Mouse (Mus musculus): ENCODE data around the gene Tpbg. TPM values are rescaled to one million over a fixed set of nuclear protein-coding genes. Genes with fewer than 3 reads are reported as not detected.

Tpbg gene
- polyA plus RNA-seq, 1 experiment from 2014 or later = 14.6 TPM

GRCm38 (mm10) chr9:85844647-85844983 lies 2.4 kb downstream of the Tpbg start:
- Histone ChIP-seq H3K36me3 (ENCODE audit: poor library complexity, severe bottlenecking) (0 out of 2 replicates have a peak, but pooled peaks cover 6% of the 10 kb centered on the region), H3K27me3 (no peaks in the 10 kb centered on the region), H3K9me3 (replicated peaks) (no peaks in the 10 kb centered on the region), H3K4me1 (peaks cover 19% of the 10 kb centered on the region), H3K9ac (peak overlapping the region; percentile 81), H3K4me2 (peak overlapping the region; percentile 95), H3K27ac (no peak overlapping the region), H3K4me3 (peak overlapping the region; percentile 70)
- WGBS = 69% methylated on average over 9 of the region's 9 CpGs
- no peak for ATAC-seq

- H3K9me3 ChIP-seq (replicated peaks) = no peaks in the 10 kb centered on the region
- H3K27ac ChIP-seq = no peak overlapping the region
- 39% methylated on average over 2 of the region's 2 CpGs for WGBS
- no peak for ATAC-seq
- peaks cover 19% of the 10 kb centered on the region for H3K4me1 ChIP-seq
- no peak overlapping the region for H3K4me2 ChIP-seq
- 0 out of 2 replicates have a peak, but pooled peaks cover 6% of the 10 kb centered on the region for H3K36me3 ChIP-seq (ENCODE audit: poor library complexity, severe bottlenecking)
- no peaks in the 10 kb centered on the region for H3K27me3 ChIP-seq
- H3K4me3 ChIP-seq = no peak overlapping the region
- no peak overlapping the region for H3K9ac ChIP-seq
Measured at GRCm38 (mm10) chr9:85846186-85846585, 4.0 kb downstream of the Tpbg start.

- 92% methylated on average over 4 of the region's 4 CpGs for WGBS
Measured at GRCm38 (mm10) chr9:85854780-85855179, 12.6 kb downstream of the Tpbg start.

GRCm38 (mm10) chr9:85856511-85856910 lies 14.3 kb downstream of the Tpbg start:
- 81% methylated on average over 6 of the region's 6 CpGs for WGBS
- no peak overlapping the region for H3K4me3 ChIP-seq
- no peak overlapping the region for H3K9ac ChIP-seq
- H3K27ac ChIP-seq = no peak overlapping the region
- no peak for ATAC-seq
- H3K27me3 ChIP-seq = no peaks in the 10 kb centered on the region
- peaks cover 4% of the 10 kb centered on the region; the same call in 1 of the 2 replicates for H3K4me1 ChIP-seq
- H3K36me3 ChIP-seq (ENCODE audit: poor library complexity, severe bottlenecking) = peaks cover 7% of the 10 kb centered on the region; the same call in 1 of the 2 replicates
- H3K9me3 ChIP-seq (replicated peaks) = no peaks in the 10 kb centered on the region
- no peak overlapping the region for H3K4me2 ChIP-seq

More at GRCm38 (mm10) chr9:85854780-85855179, 12.6 kb downstream of the Tpbg start:
- Histone ChIP-seq H3K9me3 (replicated peaks) (no peaks in the 10 kb centered on the region), H3K9ac (no peak overlapping the region), H3K36me3 (ENCODE audit: poor library complexity, severe bottlenecking) (peaks cover 7% of the 10 kb centered on the region; the same call in 1 of the 2 replicates), H3K4me2 (no peak overlapping the region), H3K4me3 (no peak overlapping the region), H3K27ac (no peak overlapping the region), H3K4me1 (no peaks in the 10 kb centered on the region), H3K27me3 (no peaks in the 10 kb centered on the region)
- ATAC-seq = no peak

- Histone ChIP-seq H3K4me1 (peaks cover 17% of the 10 kb centered on the region; the same call in 1 of the 2 replicates), H3K36me3 (ENCODE audit: poor library complexity, severe bottlenecking) (no peaks in the 10 kb centered on the region)
- 20% methylated on average over 4 of the region's 4 CpGs for WGBS
Measured at GRCm38 (mm10) chr9:85861065-85861464, 18.9 kb downstream of the Tpbg start.

GRCm38 (mm10) chr9:85862562-85862961 lies 20.4 kb downstream of the Tpbg start:
- Histone ChIP-seq H3K9ac (no peak overlapping the region), H3K27me3 (no peaks in the 10 kb centered on the region), H3K27ac (no peak overlapping the region), H3K9me3 (replicated peaks) (no peaks in the 10 kb centered on the region), H3K36me3 (ENCODE audit: poor library complexity, severe bottlenecking) (no peaks in the 10 kb centered on the region), H3K4me1 (peaks cover 17% of the 10 kb centered on the region; the same call in 1 of the 2 replicates), H3K4me3 (no peak overlapping the region), H3K4me2 (no peak overlapping the region)
- no peak for ATAC-seq
- 68% methylated on average over 6 of the region's 6 CpGs for WGBS

More at GRCm38 (mm10) chr9:85861065-85861464, 18.9 kb downstream of the Tpbg start:
- Histone ChIP-seq H3K9me3 (replicated peaks) (no peaks in the 10 kb centered on the region), H3K4me3 (no peak overlapping the region), H3K27me3 (no peaks in the 10 kb centered on the region), H3K4me2 (no peak overlapping the region), H3K27ac (no peak overlapping the region), H3K9ac (no peak overlapping the region)
- peak; percentile 64 for ATAC-seq

GRCm38 (mm10) chr9:85872908-85873307 lies 30.7 kb downstream of the Tpbg start:
- no peaks in the 10 kb centered on the region for H3K27me3 ChIP-seq
- H3K9ac ChIP-seq = no peak overlapping the region
- no peak for ATAC-seq
- no peak overlapping the region for H3K4me3 ChIP-seq
- H3K36me3 ChIP-seq (ENCODE audit: poor library complexity, severe bottlenecking) = no peaks in the 10 kb centered on the region
- H3K4me1 ChIP-seq = no peaks in the 10 kb centered on the region
- no peak overlapping the region for H3K4me2 ChIP-seq
- 82% methylated on average over 7 of the region's 7 CpGs for WGBS
- no peaks in the 10 kb centered on the region for H3K9me3 ChIP-seq (replicated peaks)
- H3K27ac ChIP-seq = no peak overlapping the region

GRCm38 (mm10) chr9:85893681-85894080 lies 51.5 kb downstream of the Tpbg start:
- H3K4me1 ChIP-seq = no peaks in the 10 kb centered on the region
- no peak overlapping the region for H3K27ac ChIP-seq
- no peak for ATAC-seq
- H3K9me3 ChIP-seq (replicated peaks) = no peaks in the 10 kb centered on the region
- no peaks in the 10 kb centered on the region for H3K27me3 ChIP-seq
- no peak overlapping the region for H3K4me3 ChIP-seq
- no peaks in the 10 kb centered on the region for H3K36me3 ChIP-seq (ENCODE audit: poor library complexity, severe bottlenecking)
- 85% methylated on average over 5 of the region's 5 CpGs for WGBS
- no peak overlapping the region for H3K9ac ChIP-seq
- no peak overlapping the region for H3K4me2 ChIP-seq

Other genes starting within 250 kb of the Tpbg start
- gene Ibtk, start 93.0 kb upstream of the Tpbg start, polyA plus RNA-seq (2015; fragmentation: Nextera tagmentation; extraction: Ambion mirVana) = 29.5 and 32.3 TPM in 2 replicates